Comparison of ENCODE assay signal across 14 mouse cellular contexts in the genomic region with DNA sequence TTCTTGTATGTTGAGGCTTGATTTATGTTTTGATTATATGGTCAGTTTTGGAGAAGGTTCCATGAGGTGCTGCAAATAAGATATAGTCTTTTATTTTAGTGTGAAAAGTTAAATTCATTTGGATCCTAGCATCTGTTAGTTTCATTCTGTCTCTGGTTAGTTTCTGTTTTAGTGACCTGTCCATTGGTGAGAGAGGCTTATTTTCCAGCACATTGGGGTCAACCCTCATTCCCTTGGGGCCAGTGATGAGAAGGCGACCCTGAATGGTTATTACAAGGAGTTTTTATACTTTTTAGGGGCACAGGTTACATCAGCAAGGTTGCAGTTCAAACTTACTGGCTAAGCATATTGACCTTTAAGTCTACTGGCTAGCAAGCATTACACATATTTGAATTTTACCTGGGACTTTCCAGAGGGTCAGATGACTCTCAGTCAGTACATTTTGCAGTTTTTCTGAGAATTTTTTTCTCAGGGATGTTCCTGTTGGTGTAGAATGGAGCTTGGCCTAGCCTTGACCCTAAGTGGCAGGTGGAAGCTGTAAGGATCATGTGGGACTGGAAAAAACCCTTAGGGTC.
"Had no signal": no experiment of that assay in that cellular context is flagged by ENCODE, and none has a peak within 500 bp of the region (broad histone marks: within the 10 kb centered on the region; RNA-seq: fewer than 3 reads in every experiment).

No protein-coding gene starts in this region.

- H3K36me3 ChIP-seq: midbrain, embryonic 15.5 days; neural tube, embryonic 13.5 days; neural tube, embryonic 15.5 days had no signal

- H3K27me3 ChIP-seq: megakaryocyte, embryonic 14.5 days; midbrain, embryonic 13.5 days; midbrain, embryonic 15.5 days; neural tube, embryonic 13.5 days; neural tube, embryonic 15.5 days had no signal

- DNase-seq: lung, adult 18-20 months; lung, embryonic 14.5 days; lung, postnatal 10 days; lung, postnatal 4 days; retina, postnatal 1 day; right cerebral cortex, postnatal 14 days; thymus, adult 18-20 months; thymus, postnatal 14 days; thymus, postnatal 36 days had no signal

- ATAC-seq: midbrain, embryonic 13.5 days; midbrain, embryonic 15.5 days had no signal
